Mouse (Mus musculus) heart, embryonic 16.5 days (tissue): ENCODE measurements around the gene Gm6370. TPM values are rescaled to one million over a fixed set of nuclear protein-coding genes. Genes with fewer than 3 reads are reported as not detected.
"Not testable (repeated sequence)": the region's sequence is repeated elsewhere in the genome, so short reads cannot be mapped to it uniquely, and the experiment has no call there.

ENCODE experiments used
- ATAC-seq: fragments of 200-750 bp; cut with Nextera tagmentation; replicated peaks from 2 replicates; pipeline ENCODE4 v1.8.0; 2017; ENCODE audit warnings: moderate number of reproducible peaks; ENCODE audit not compliant: insufficient read depth, low FRiP score; ENCODE audit errors: extremely low read depth
- H3K27ac ChIP-seq: fragments of 300-500 bp; sonication (generic); 2 replicates; pipeline ENCODE4 v1.5.1; 2014; ENCODE audit warnings: mild to moderate bottlenecking, low read length, control low read depth, moderate library complexity
- H3K27me3 ChIP-seq: fragments of 300-500 bp; sonication (generic); 2 replicates; pipeline ENCODE4 v1.6.1; 2014; ENCODE audit warnings: low read length, mixed read lengths; ENCODE audit not compliant: control insufficient read depth, insufficient read depth
- H3K36me3 ChIP-seq: fragments of 300-500 bp; sonication (generic); 2 replicates; pipeline ENCODE4 v1.6.1; 2014; ENCODE audit not compliant: control insufficient read depth, insufficient read depth
- H3K4me1 ChIP-seq: fragments of 300-500 bp; sonication (generic); 2 replicates; pipeline ENCODE4 v1.6.1; 2014; ENCODE audit warnings: low read length, mixed read lengths; ENCODE audit not compliant: control insufficient read depth, insufficient read depth
- H3K4me2 ChIP-seq: fragments of 300-500 bp; sonication (generic); 2 replicates; pipeline ENCODE4 v1.6.1; 2014; ENCODE audit warnings: low read depth, mild to moderate bottlenecking, control low read depth, low read length
- H3K4me3 ChIP-seq: fragments of 300-500 bp; sonication (generic); 2 replicates; pipeline ENCODE4 v1.5.1; 2014; ENCODE audit warnings: mild to moderate bottlenecking, control low read depth, low read length
- H3K9ac ChIP-seq: fragments of 300-500 bp; sonication (generic); 2 replicates; pipeline ENCODE4 v1.6.1; 2014; ENCODE audit warnings: low read length, control low read depth
- H3K9me3 ChIP-seq: fragments of 300-500 bp; sonication (generic); replicated peaks from 2 replicates; pipeline ENCODE4 v1.6.1; 2016; ENCODE audit warnings: low read length; ENCODE audit not compliant: control insufficient read depth
- WGBS: fragments of 180-500 bp; shearing (Covaris S2); extraction: QIAGEN DNeasy Blood & Tissue Kit; methylation state at CpG from one replicate; pipeline ENCODE4 v1.1.7; 2014; 5-methylcytosine and 5-hydroxymethylcytosine counted together
- polyA plus RNA-seq: library from polyadenylated mRNA; unstranded; fragments of >200 nt; fragmentation: Nextera tagmentation; extraction: Ambion mirVana; gene quantifications from 2 replicates; pipeline ENCODE4 v1.2.1, GENCODE M21; 2015

The Gm6370 gene
- polyA plus RNA-seq, 1 experiment from 2014 or later: not detected

GRCm38 (mm10) chr5:146471311-146471710 lies 19.9 kb upstream of the Gm6370 start:
- Histone ChIP-seq H3K9me3 (no peaks in the 10 kb centered on the region), H3K27me3 (no peaks in the 10 kb centered on the region), H3K4me2 (no peak overlapping the region), H3K9ac (no peak overlapping the region), H3K4me3 (no peak overlapping the region), H3K27ac (no peak overlapping the region), H3K4me1 (no peaks in the 10 kb centered on the region), H3K36me3 (no peaks in the 10 kb centered on the region)
- no peak for ATAC-seq
- 70% methylated on average over 5 of the region's 5 CpGs for WGBS

- Histone ChIP-seq H3K27ac (no peak overlapping the region), H3K9me3 (no peaks in the 10 kb centered on the region), H3K4me3 (no peak overlapping the region), H3K36me3 (no peaks in the 10 kb centered on the region), H3K4me2 (no peak overlapping the region), H3K4me1 (no peaks in the 10 kb centered on the region), H3K27me3 (no peaks in the 10 kb centered on the region), H3K9ac (no peak overlapping the region)
- WGBS: 81% methylated on average over 12 of the region's 12 CpGs
- no peak for ATAC-seq
These were observed 19.3 kb upstream of the Gm6370 start for GRCm38 (mm10) chr5:146471821-146472220.

- H3K4me1 ChIP-seq, ATAC-seq, H3K4me3 ChIP-seq, H3K9me3 ChIP-seq, H3K27ac ChIP-seq, H3K9ac ChIP-seq, H3K36me3 ChIP-seq, H3K4me2 ChIP-seq, H3K27me3 ChIP-seq: not testable (repeated sequence)
- 4% methylated on average over 4 of the region's 4 CpGs for WGBS
These were observed 11.6 kb upstream of the Gm6370 start for GRCm38 (mm10) chr5:146479564-146479963.

- H3K27me3 ChIP-seq, H3K9me3 ChIP-seq, H3K4me1 ChIP-seq, ATAC-seq, H3K4me3 ChIP-seq, H3K4me2 ChIP-seq, H3K9ac ChIP-seq, H3K27ac ChIP-seq, H3K36me3 ChIP-seq: not testable (repeated sequence)
- no CpG with 5 or more reads among the region's 3 CpGs for WGBS
These were observed 9.5 kb upstream of the Gm6370 start, which contains the start of gene Gm6408 for GRCm38 (mm10) chr5:146481665-146482064. Gene Gm6408, plus strand, starts transcription at chr5:146481965.

GRCm38 (mm10) chr5:146488959-146489358 lies 2.2 kb upstream of the Gm6370 start:
- not testable (repeated sequence) for H3K4me3 ChIP-seq, ATAC-seq, H3K9me3 ChIP-seq, H3K27ac ChIP-seq, H3K4me1 ChIP-seq, H3K9ac ChIP-seq, H3K36me3 ChIP-seq, H3K27me3 ChIP-seq, H3K4me2 ChIP-seq
- 11% methylated on average over 3 of the region's 4 CpGs for WGBS

GRCm38 (mm10) chr5:146502099-146502498 lies 10.9 kb downstream of the Gm6370 start, which contains the start of gene 4930449I24Rik:
Gene 4930449I24Rik, plus strand, starts transcription at chr5:146502399.
- H3K27me3 ChIP-seq, H3K4me2 ChIP-seq, H3K4me1 ChIP-seq, H3K9ac ChIP-seq, H3K4me3 ChIP-seq, H3K9me3 ChIP-seq, H3K27ac ChIP-seq, ATAC-seq, H3K36me3 ChIP-seq: not testable (repeated sequence)
- WGBS: no CpG with 5 or more reads among the region's 5 CpGs

GRCm38 (mm10) chr5:146513823-146514222 lies 22.7 kb downstream of the Gm6370 start, which contains the start of gene Gm3402:
Gene Gm3402, plus strand, starts transcription at chr5:146514123.
- not testable (repeated sequence) for H3K4me3 ChIP-seq, H3K4me2 ChIP-seq, H3K27ac ChIP-seq, H3K9me3 ChIP-seq, H3K9ac ChIP-seq, H3K4me1 ChIP-seq, H3K36me3 ChIP-seq, H3K27me3 ChIP-seq, ATAC-seq
- no CpG with 5 or more reads among the region's 5 CpGs for WGBS

GRCm38 (mm10) chr5:146525501-146525900 lies 34.3 kb downstream of the Gm6370 start, which contains the start of gene Gm3404:
Gene Gm3404, plus strand, starts transcription at chr5:146525801.
- not testable (repeated sequence) for H3K9me3 ChIP-seq, ATAC-seq

GRCm38 (mm10) chr5:146537347-146537746 lies 46.2 kb downstream of the Gm6370 start, which contains the start of gene Gm3409:
Gene Gm3409, plus strand, starts transcription at chr5:146537647.
- not testable (repeated sequence) for H3K4me3 ChIP-seq, H3K27ac ChIP-seq, H3K4me1 ChIP-seq, H3K9ac ChIP-seq, ATAC-seq, H3K27me3 ChIP-seq, H3K36me3 ChIP-seq, H3K4me2 ChIP-seq, H3K9me3 ChIP-seq
- 73% methylated on average over 2 of the region's 3 CpGs for WGBS

More at GRCm38 (mm10) chr5:146525501-146525900, 34.3 kb downstream of the Gm6370 start, which contains the start of gene Gm3404:
- not testable (repeated sequence) for H3K27ac ChIP-seq, H3K4me1 ChIP-seq, H3K36me3 ChIP-seq, H3K9ac ChIP-seq, H3K27me3 ChIP-seq, H3K4me2 ChIP-seq, H3K4me3 ChIP-seq
- WGBS: 80% methylated on average over 1 of the region's 3 CpGs
